Mouse (Mus musculus): ENCODE measurements around the gene Rara. TPM values are rescaled to one million over a fixed set of nuclear protein-coding genes. Genes with fewer than 3 reads are reported as not detected.

Rara gene
- total and polyA plus RNA-seq, 3 experiments, result 12.1 to 13.7 TPM; not detected in 1

DNA sequence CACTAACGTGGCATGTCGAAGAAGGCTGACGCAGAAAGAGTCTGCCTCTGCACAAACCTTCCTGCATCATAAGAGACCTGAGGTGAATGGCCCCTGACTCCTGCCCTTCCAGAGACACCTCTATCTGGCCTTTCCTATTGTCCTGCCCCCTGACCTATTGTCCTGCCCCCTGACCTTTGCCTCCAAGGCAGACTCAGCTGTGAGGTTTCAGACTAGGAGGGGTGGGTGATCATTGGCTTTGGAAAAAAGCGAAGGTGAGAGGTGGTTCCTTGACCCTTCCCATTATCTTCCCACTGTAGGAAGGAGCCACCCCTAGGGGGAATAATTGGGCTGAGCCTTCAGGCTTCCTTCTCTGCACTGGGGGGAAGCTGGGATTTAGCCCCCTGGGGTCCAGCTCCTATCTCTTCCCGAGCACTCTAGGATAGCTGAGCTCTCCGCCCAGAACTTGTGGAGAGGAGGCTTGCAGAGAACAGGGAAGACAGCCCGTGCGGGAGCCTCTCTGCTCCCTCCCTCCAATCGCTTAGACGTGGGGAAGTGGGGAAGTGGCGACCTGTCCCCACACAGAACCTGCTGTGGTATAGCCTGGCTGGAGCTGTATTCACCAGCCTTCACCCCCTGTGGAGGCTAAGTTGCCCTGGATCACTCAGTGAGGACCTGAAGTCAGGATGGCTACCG is 34.9 kb downstream of the Rara start:
- Histone ChIP-seq H3K79me2 (ENCODE audit: control insufficient read depth, insufficient read depth, low read length, poor library complexity) (peaks cover 3% of the 10 kb centered on the region), H3K9me3 (replicated peaks; ENCODE audit: insufficient read depth, low read length) (no peaks in the 10 kb centered on the region), H3K27me3 (ENCODE audit: control insufficient read depth in 1 of 2, insufficient read depth in 2 of 2, low read length in 2 of 2) (no peaks in the 10 kb centered on the region), H3K27ac (ENCODE audit: control insufficient read depth, low read depth, low read length) (no peak overlapping the region), H3K4me1 (ENCODE audit: control insufficient read depth in 1 of 2, insufficient read depth in 2 of 2, low read length in 2 of 2) (peaks cover 3 to 30% of the 10 kb centered on the region in 2 experiments), H3K9ac (ENCODE audit: control insufficient read depth, low read depth, low read length, poor library complexity, severe bottlenecking) (no peak overlapping the region), H3K4me3 (ENCODE audit: control insufficient read depth in 1 of 2, insufficient read depth in 1 of 2, low read depth in 2 of 2, low read length in 2 of 2) (no peak overlapping the region), H3K36me3 (ENCODE audit: control insufficient read depth in 1 of 2, insufficient read depth in 2 of 2, low read length in 2 of 2) (peaks cover 0 to 18% of the 10 kb centered on the region in 2 experiments; a peak in 2 of 4 replicates)
- TF ChIP-seq CHD2 (IDR thresholded peaks at IDR 0.05; ENCODE audit: low read length) (no peak), POLR2AphosphoS5 (IDR thresholded peaks at IDR 0.05; ENCODE audit: borderline replicate concordance, low read depth, low read length) (no peak), MXI1 (IDR thresholded peaks at IDR 0.05; ENCODE audit: low read depth, low read length) (peak; percentile 13; the same call in 1 of the 2 replicates), JUND (IDR thresholded peaks at IDR 0.05; ENCODE audit: low read depth, low read length) (no peak), CHD1 (IDR thresholded peaks at IDR 0.05; ENCODE audit: low read depth, low read length) (no peak), ZNF384 (IDR thresholded peaks at IDR 0.05; ENCODE audit: low read depth, low read length) (no peak)
- DNase-seq (ENCODE audit: low read depth, low spot score), result no peak

GRCm38 (mm10) chr11:98963191-98964021 is 35.8 kb downstream of the Rara start:
- Histone ChIP-seq H3K9me3 (replicated peaks; ENCODE audit: insufficient read depth, low read length) (no peaks in the 10 kb centered on the region), H3K4me3 (ENCODE audit: control insufficient read depth in 1 of 2, insufficient read depth in 1 of 2, low read depth in 2 of 2, low read length in 2 of 2) (peak overlapping the region; percentile 36 to 38; a peak in 3 of 4 replicates), H3K27me3 (ENCODE audit: control insufficient read depth in 1 of 2, insufficient read depth in 2 of 2, low read length in 2 of 2) (no peaks in the 10 kb centered on the region), H3K27ac (ENCODE audit: control insufficient read depth, low read depth, low read length) (no peak overlapping the region), H3K79me2 (ENCODE audit: control insufficient read depth, insufficient read depth, low read length, poor library complexity) (peaks cover 3% of the 10 kb centered on the region), H3K36me3 (ENCODE audit: control insufficient read depth in 1 of 2, insufficient read depth in 2 of 2, low read length in 2 of 2) (peaks cover 0 to 18% of the 10 kb centered on the region in 2 experiments; a peak in 2 of 4 replicates), H3K4me1 (ENCODE audit: control insufficient read depth in 1 of 2, insufficient read depth in 2 of 2, low read length in 2 of 2) (peaks cover 3 to 30% of the 10 kb centered on the region in 2 experiments), H3K9ac (ENCODE audit: control insufficient read depth, low read depth, low read length, poor library complexity, severe bottlenecking) (peak overlapping the region; percentile 55)
- no peak for TF ChIP-seq ELF1 (IDR thresholded peaks at IDR 0.05; ENCODE audit: low read depth, low read length)
- TF ChIP-seq ETS1 (IDR thresholded peaks at IDR 0.05; ENCODE audit: low read depth, low read length), result peak; percentile 25; the same call in 1 of the 2 replicates
- peak; percentile 60 for DNase-seq (ENCODE audit: low read depth, low spot score)

- peak overlapping the region; percentile 36 to 38; a peak in 2 of 4 replicates for H3K4me3 ChIP-seq (ENCODE audit: control insufficient read depth in 1 of 2, insufficient read depth in 1 of 2, low read depth in 2 of 2, low read length in 2 of 2)
- DNase-seq (ENCODE audit: low read depth, low spot score), result no peak
- H3K79me2 ChIP-seq (ENCODE audit: control insufficient read depth, insufficient read depth, low read length, poor library complexity), result peaks cover 3% of the 10 kb centered on the region
- TF ChIP-seq POLR2A (IDR thresholded peaks at IDR 0.05; ENCODE audit: control insufficient read depth in 1 of 2, insufficient read depth in 1 of 2, low read depth in 1 of 2, low read length in 2 of 2, poor library complexity in 1 of 2) (0 out of 4 replicates have a peak, but pooled peaks of 1 of the 2 experiments have one; percentile 19), POLR2AphosphoS5 (IDR thresholded peaks at IDR 0.05; ENCODE audit: borderline replicate concordance, low read depth, low read length) (no peak), ELF1 (IDR thresholded peaks at IDR 0.05; ENCODE audit: low read depth, low read length) (no peak)
- H3K27me3 ChIP-seq (ENCODE audit: control insufficient read depth in 1 of 2, insufficient read depth in 2 of 2, low read length in 2 of 2), result no peaks in the 10 kb centered on the region
- no peaks in the 10 kb centered on the region for H3K9me3 ChIP-seq (replicated peaks; ENCODE audit: insufficient read depth, low read length)
- peaks cover 0 to 13% of the 10 kb centered on the region in 2 experiments; a peak in 2 of 4 replicates for H3K36me3 ChIP-seq (ENCODE audit: control insufficient read depth in 1 of 2, insufficient read depth in 2 of 2, low read length in 2 of 2)
- no peak overlapping the region for H3K27ac ChIP-seq (ENCODE audit: control insufficient read depth, low read depth, low read length)
- H3K4me1 ChIP-seq (ENCODE audit: control insufficient read depth in 1 of 2, insufficient read depth in 2 of 2, low read length in 2 of 2), result peaks cover under 1 to 23% of the 10 kb centered on the region in 2 experiments
- H3K9ac ChIP-seq (ENCODE audit: control insufficient read depth, low read depth, low read length, poor library complexity, severe bottlenecking), result peak overlapping the region; percentile 55
These were observed 36.6 kb downstream of the Rara start for GRCm38 (mm10) chr11:98964201-98964615.
